Mouse (Mus musculus) urinary bladder, postnatal 10 days (tissue): Measurements from ENCODE around the gene Pex3.
"Not testable (repeated sequence)": the region's sequence is repeated elsewhere in the genome, so short reads cannot be mapped to it uniquely, and the experiment has no call there.

Experiments used
- DNase-seq: peaks from one replicate; pipeline ENCODE4 v3.0.0; 2022; ENCODE audit warnings: low spot score

The Pex3 gene

DNA sequence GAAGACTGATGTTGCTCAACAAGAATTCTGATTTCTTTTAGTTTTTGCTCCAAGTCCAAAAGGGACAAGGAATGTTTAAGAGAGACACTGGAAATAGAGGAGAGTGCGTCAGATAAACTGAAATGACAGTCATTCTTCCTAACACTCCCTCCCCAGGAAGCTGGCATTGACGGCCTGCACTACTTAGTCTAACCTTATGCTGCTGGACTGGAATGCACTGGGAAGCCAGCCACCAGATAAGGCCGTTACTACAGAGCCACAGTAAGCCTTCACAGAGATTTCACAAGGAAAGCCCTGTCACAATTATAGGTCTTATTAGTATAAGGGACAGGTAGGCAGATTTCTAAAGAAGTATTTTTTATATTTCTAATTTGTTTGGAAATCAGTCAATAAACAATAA is 18.2 kb downstream of the Pex3 start:
- DNase-seq: no peak

DNA sequence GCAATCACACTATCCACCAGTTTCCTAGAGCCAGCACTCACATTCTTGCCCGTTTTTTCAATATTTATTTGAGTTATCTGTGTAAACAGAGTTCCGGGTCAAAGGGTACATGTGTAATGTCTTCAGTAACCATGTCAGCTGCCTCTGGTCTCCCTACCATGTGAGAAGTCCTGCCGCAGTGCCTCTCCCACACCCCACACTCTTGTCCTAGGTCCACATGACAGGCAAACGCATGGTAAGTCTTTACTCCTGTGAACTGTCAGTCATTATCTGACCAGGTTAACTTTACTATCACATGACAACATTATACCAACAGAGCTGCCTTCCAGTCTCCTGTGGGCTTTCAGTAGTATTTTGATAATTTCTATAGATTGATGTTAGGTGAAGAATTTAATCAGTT is 24.8 kb downstream of the Pex3 start:
- no peak for DNase-seq

GRCm38 (mm10) chr10:13521857-13522256 is 31.1 kb downstream of the Pex3 start:
- DNase-seq: no peak

- no peak for DNase-seq
Measured at GRCm38 (mm10) chr10:13502371-13502770, 50.6 kb downstream of the Pex3 start.

DNA sequence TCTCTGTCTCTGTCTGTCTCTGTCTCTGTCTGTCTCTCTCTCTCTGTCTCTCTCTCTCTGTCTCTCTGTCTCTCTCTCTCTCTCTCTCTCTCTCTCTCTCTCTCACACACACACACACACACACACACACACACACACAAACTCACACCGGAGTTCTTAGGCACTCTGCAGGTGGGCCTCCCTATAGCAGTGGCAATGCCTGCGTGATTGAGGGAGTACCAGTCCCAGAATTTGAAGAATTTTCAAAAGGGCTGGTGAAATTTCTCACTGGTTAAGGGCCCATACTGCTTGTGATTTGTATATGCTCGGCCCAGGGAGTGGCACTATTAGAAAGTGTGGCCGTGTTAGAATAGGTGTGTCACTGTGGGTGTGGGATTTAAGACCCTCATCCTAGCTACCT is 51.4 kb downstream of the Pex3 start:
- not testable (repeated sequence) for DNase-seq

DNA sequence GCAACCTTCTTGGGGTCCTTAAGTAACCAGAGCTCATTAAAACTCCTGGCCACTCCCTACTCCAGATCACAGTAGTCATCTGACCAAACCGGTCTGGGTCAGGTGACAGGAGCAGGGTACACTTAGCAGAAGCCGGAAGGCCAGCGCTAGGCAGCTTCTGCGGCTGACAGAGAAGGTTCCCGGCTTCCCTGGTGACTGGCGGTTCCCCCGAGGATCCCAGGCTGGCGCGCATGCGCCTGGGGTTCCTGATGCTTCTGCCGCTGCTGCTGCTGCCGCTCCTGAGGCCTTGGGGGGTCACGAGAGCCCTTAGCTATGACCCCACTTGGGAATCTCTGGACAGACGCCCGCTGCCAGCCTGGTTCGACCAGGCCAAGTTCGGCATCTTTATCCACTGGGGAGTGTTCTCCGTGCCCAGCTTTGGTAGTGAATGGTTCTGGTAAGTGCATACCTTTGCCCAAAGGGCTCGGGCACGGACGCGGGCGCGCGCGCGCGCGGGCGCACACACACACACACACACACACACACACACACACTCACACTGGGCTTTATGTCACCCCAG is 51.9 kb downstream of the Pex3 start:
- DNase-seq: peak; percentile 49

DNA sequence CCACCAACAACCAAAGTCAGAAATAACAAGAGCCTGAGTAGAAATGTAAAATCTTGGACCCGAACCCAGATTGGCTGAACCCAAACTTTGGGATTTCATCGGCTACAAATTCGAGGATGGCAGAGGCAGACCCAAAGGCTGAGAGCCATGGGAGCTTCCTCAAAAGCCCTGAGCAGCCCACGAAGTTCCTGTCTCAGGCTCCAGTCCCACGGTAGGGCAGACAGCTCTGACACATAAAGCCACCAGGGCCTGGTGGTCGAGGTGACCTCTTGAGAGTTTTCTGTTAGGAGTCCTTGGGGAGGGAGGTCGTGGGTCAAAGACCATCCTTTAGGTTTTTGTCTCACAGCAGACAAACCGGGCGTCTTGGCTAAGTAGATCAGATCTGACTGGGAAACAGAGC is 52.5 kb downstream of the Pex3 start:
- no peak for DNase-seq

GRCm38 (mm10) chr10:13499331-13499730 is 53.6 kb downstream of the Pex3 start, which contains the start of gene Fuca2:
Gene Fuca2, plus strand, starts transcription at chr10:13499540.
- DNase-seq: no peak

- DNase-seq: no peak
Measured at GRCm38 (mm10) chr10:13496315-13496714, 56.6 kb downstream of the Pex3 start.

- DNase-seq: no peak
Measured at GRCm38 (mm10) chr10:13493978-13494686, 58.8 kb downstream of the Pex3 start.

DNA sequence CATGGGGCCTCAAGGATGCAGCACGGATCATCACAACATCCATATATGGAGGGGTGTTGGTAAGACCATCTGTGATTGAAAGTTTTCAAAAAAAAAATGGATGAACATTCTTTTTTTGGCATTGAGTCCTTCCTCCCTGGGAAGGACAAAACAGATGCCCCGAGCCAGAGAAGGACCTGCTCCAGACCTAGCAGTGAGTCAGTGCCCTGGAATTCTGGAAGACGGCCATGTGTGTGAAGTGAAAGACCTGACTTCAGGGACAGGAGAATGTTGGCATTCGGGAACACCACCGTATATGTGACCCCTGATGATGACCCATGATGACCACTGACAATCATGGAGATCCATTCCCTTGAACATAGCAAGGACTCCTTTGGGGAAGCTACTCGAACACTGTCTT is 63.3 kb downstream of the Pex3 start:
- DNase-seq: no peak

DNA sequence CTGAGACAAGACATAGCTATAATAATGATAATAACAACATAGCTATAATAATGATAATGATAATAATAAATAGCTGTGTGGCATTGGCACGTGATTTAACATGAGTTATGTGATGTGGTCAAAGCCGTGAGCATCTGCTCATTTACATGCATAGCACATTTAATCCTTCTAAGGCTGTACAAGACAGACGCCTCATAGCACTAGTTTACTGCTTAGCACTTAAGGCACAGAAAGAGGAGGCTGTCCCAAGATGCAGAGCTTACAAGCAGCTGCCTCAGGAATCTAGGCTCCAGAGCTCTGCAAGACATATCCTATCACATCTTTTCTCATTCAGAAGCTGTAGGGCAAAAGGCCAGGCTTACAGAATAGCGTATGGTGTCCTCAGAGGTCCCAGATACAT is 67.0 kb downstream of the Pex3 start:
- DNase-seq: no peak

DNA sequence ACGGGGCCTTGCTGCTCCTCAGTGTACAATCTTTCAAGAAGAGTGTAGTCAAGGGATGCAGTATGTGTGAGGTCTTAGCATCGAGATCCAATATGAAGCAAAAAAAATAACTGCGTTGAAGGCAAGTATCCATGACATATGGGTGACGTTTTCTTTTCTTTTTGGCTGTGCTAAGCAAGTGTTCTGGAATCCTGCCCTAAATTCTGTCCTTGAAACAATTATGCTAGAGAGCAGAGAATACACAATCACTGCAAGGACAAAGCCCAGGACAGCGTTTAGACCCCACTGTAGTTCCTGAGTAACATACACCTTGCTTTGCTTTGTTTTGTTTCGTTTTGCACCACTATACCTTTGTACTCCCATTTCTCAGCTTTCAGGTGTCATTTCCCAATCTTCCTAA is 73.6 kb downstream of the Pex3 start:
- DNase-seq: no peak

- no peak for DNase-seq
Measured at GRCm38 (mm10) chr10:13475121-13475520, 77.8 kb downstream of the Pex3 start.

DNA sequence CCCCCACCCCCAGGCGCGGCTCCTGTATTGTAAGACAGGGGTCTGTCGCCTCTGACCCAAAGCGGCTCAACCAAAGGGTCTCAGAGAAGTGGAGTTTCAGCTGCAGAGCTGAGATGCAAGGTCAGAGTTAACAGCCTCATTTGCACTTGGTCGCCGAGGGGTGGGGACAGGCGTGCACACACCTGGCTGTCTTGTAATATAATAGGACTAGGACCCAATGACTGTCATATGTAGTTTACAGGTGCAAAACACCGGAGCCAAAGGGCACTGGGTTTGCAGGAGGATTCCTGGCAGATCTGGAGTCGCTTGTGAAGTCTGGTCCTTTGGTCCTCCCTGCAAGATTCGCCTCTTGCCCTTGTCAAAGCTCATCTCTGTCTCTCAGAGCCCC is 78.4 kb downstream of the Pex3 start:
- DNase-seq: no peak
